ENCODE assay signal across 8 mouse cellular contexts in genomic region chr2:37338497-37339187, GRCm38 (mm10). TPM values are rescaled to one million over a fixed set of nuclear protein-coding genes. Genes with fewer than 3 reads are reported as not detected.
A peak's percentile ranks its signal among the peaks of the same experiment; 100 is the strongest.
DNase-seq lines count a peak whose midpoint lies in the region; ATAC-seq and TF ChIP-seq lines count a peak whose summit lies in the region.

No protein-coding gene starts in this region.

- H3K36me3 ChIP-seq in hindbrain, embryonic 11.5 days (ENCODE audit: control insufficient read depth, insufficient read depth, low read length), result no peaks in the 10 kb centered on the region
- H3K36me3 ChIP-seq in hindbrain, embryonic 12.5 days, result no peaks in the 10 kb centered on the region
- no peaks in the 10 kb centered on the region for H3K36me3 ChIP-seq in CH12.LX (replicated peaks in 1 of 2; ENCODE audit: control insufficient read depth in 1 of 2, insufficient read depth in 1 of 2, low read length in 1 of 2)
- no peaks in the 10 kb centered on the region for H3K36me3 ChIP-seq in forebrain, embryonic 15.5 days
- H3K36me3 ChIP-seq in midbrain, embryonic 12.5 days, result no peaks in the 10 kb centered on the region

- H3K4me1 ChIP-seq in hindbrain, embryonic 11.5 days (replicated peaks; ENCODE audit: control insufficient read depth, insufficient read depth, low read length), result no peaks in the 10 kb centered on the region
- H3K4me1 ChIP-seq in hindbrain, embryonic 12.5 days, result no peaks in the 10 kb centered on the region
- H3K4me1 ChIP-seq in CH12.LX (ENCODE audit: control insufficient read depth in 1 of 2, insufficient read depth in 2 of 2), result no peaks in the 10 kb centered on the region
- H3K4me1 ChIP-seq in forebrain, embryonic 15.5 days, result no peaks in the 10 kb centered on the region
- no peaks in the 10 kb centered on the region for H3K4me1 ChIP-seq in midbrain, embryonic 12.5 days

- dilution Hi-C loops in CH12.LX (cut with MboI; ENCODE audit: extremely low pct_ligation_motif_present, extremely low pct_unique_long_range_greater_than_20kb, low sequenced_read_pairs), result no loop called here

- TF ChIP-seq CTCF in CH12.LX (conservative IDR thresholded peaks at IDR 0.05 in 1 of 2, IDR thresholded peaks at IDR 0.05 in 1 of 2; ENCODE audit: low read depth in 2 of 2, low read length in 2 of 2), result peak; percentile 50 to 82

- peak; percentile 90 for TF ChIP-seq RAD21 in CH12.LX (IDR thresholded peaks at IDR 0.05; ENCODE audit: low read depth, low read length)

- peak; percentile 68 for DNase-seq in hindbrain, embryonic 11.5 days (ENCODE audit: low spot score)
- DNase-seq in CH12.LX (ENCODE audit: extremely low read depth), result peak; percentile 46
- peak; percentile 54 for DNase-seq in adrenal gland, postnatal 25 days
- DNase-seq in layer of hippocampus, postnatal 14 days (ENCODE audit: low spot score in 2 of 2), result peak; percentile 32 to 75
- no peak for DNase-seq in spleen, adult 12 weeks (ENCODE audit: low spot score)

- no peak overlapping the region for H3K9ac ChIP-seq in hindbrain, embryonic 11.5 days (ENCODE audit: low read depth, low read length)
- no peak overlapping the region for H3K9ac ChIP-seq in hindbrain, embryonic 12.5 days
- no peak overlapping the region for H3K9ac ChIP-seq in CH12.LX (ENCODE audit: insufficient read depth, low read depth)
- no peak overlapping the region for H3K9ac ChIP-seq in forebrain, embryonic 15.5 days (replicated peaks)
- no peak overlapping the region for H3K9ac ChIP-seq in midbrain, embryonic 12.5 days (replicated peaks)

- H3K27ac ChIP-seq in hindbrain, embryonic 11.5 days (ENCODE audit: low read depth, low read length), result no peak overlapping the region
- H3K27ac ChIP-seq in hindbrain, embryonic 12.5 days, result no peak overlapping the region
- no peak overlapping the region for H3K27ac ChIP-seq in CH12.LX (ENCODE audit: insufficient read depth, low read depth)
- no peak overlapping the region for H3K27ac ChIP-seq in forebrain, embryonic 15.5 days (replicated peaks)
- H3K27ac ChIP-seq in midbrain, embryonic 12.5 days (replicated peaks), result no peak overlapping the region

- H3K27me3 ChIP-seq in hindbrain, embryonic 11.5 days (ENCODE audit: control insufficient read depth, insufficient read depth, low read length), result no peaks in the 10 kb centered on the region
- H3K27me3 ChIP-seq in hindbrain, embryonic 12.5 days, result no peaks in the 10 kb centered on the region
- peaks cover 34% of the 10 kb centered on the region for H3K27me3 ChIP-seq in CH12.LX (replicated peaks)
- H3K27me3 ChIP-seq in forebrain, embryonic 15.5 days, result no peaks in the 10 kb centered on the region
- H3K27me3 ChIP-seq in midbrain, embryonic 12.5 days, result no peaks in the 10 kb centered on the region

- no peak for ATAC-seq in hindbrain, embryonic 11.5 days (ENCODE audit: low FRiP score)
- no peak for ATAC-seq in hindbrain, embryonic 12.5 days (ENCODE audit: low FRiP score)
- ATAC-seq in forebrain, embryonic 15.5 days (replicated peaks), result peak; percentile 57; the same call in 1 of the 2 replicates
- ATAC-seq in midbrain, embryonic 12.5 days (ENCODE audit: low FRiP score, low read depth), result peak; percentile 44; the same call in 1 of the 2 replicates

- WGBS in hindbrain, embryonic 11.5 days, result 64% methylated on average over 10 of the region's 10 CpGs
- 63% methylated on average over 10 of the region's 10 CpGs for WGBS in hindbrain, embryonic 12.5 days
- 63% methylated on average over 10 of the region's 10 CpGs for WGBS in forebrain, embryonic 15.5 days
- 68% methylated on average over 10 of the region's 10 CpGs for WGBS in midbrain, embryonic 12.5 days

- no peak overlapping the region for H3K4me3 ChIP-seq in hindbrain, embryonic 11.5 days (ENCODE audit: low read depth, low read length)
- no peak overlapping the region for H3K4me3 ChIP-seq in hindbrain, embryonic 12.5 days
- peak overlapping the region in 1 of 3 experiments; percentile 24 for H3K4me3 ChIP-seq in CH12.LX (replicated peaks in 1 of 3; ENCODE audit: low read depth in 2 of 3, low read length in 2 of 3, poor library complexity in 1 of 3)
- H3K4me3 ChIP-seq in forebrain, embryonic 15.5 days, result no peak overlapping the region
- H3K4me3 ChIP-seq in midbrain, embryonic 12.5 days, result no peak overlapping the region

- H3K9me3 ChIP-seq in hindbrain, embryonic 11.5 days (ENCODE audit: control insufficient read depth, low read length), result no peaks in the 10 kb centered on the region
- H3K9me3 ChIP-seq in hindbrain, embryonic 12.5 days (replicated peaks), result no peaks in the 10 kb centered on the region
- H3K9me3 ChIP-seq in CH12.LX (replicated peaks; ENCODE audit: low read length), result no peaks in the 10 kb centered on the region
- no peaks in the 10 kb centered on the region for H3K9me3 ChIP-seq in forebrain, embryonic 15.5 days
- H3K9me3 ChIP-seq in midbrain, embryonic 12.5 days, result no peaks in the 10 kb centered on the region

- TF ChIP-seq POLR2A in CH12.LX (IDR thresholded peaks at IDR 0.05; ENCODE audit: low read depth, low read length), result no peak

- no peak overlapping the region for H3K4me2 ChIP-seq in hindbrain, embryonic 11.5 days (replicated peaks; ENCODE audit: low read depth, low read length)
- H3K4me2 ChIP-seq in hindbrain, embryonic 12.5 days (replicated peaks), result no peak overlapping the region
- peak overlapping the region; percentile 94 for H3K4me2 ChIP-seq in CH12.LX (ENCODE audit: insufficient read depth, low read depth, poor library complexity, severe bottlenecking)
- no peak overlapping the region for H3K4me2 ChIP-seq in forebrain, embryonic 15.5 days (replicated peaks)
- no peak overlapping the region for H3K4me2 ChIP-seq in midbrain, embryonic 12.5 days (replicated peaks)

- H3K79me2 ChIP-seq in CH12.LX (replicated peaks; ENCODE audit: control insufficient read depth, extremely low read depth, insufficient read depth, poor library complexity, severe bottlenecking), result no peaks in the 10 kb centered on the region

- in situ Hi-C loops in CH12.LX (cut with MboI; ENCODE audit: low pct_ligation_motif_present, low pct_unique_long_range_greater_than_20kb, low sequenced_read_pairs), result loop anchor here (25.0 kb wide), 2 partner anchors 601 to 1326 kb away; partner anchors contain the start of gene Olfr347

- no peak for TF ChIP-seq EP300 in CH12.LX (IDR thresholded peaks at IDR 0.05; ENCODE audit: low read length)

TF ChIP-seq in CH12.LX, 34 proteins besides CTCF, POLR2A, EP300 and RAD21:
- TF ChIP-seq SMC3 (IDR thresholded peaks at IDR 0.05; ENCODE audit: low read depth, low read length) (peak; percentile 73), ELF1 (IDR thresholded peaks at IDR 0.05; ENCODE audit: low read depth, low read length) (no peak), ZNF384 (IDR thresholded peaks at IDR 0.05; ENCODE audit: low read depth, low read length) (peak; percentile 47; the same call in 1 of the 2 replicates)

RNA-seq across cellular contexts. Expression of gene Olfr368, which starts 12.3 kb away (rescaled TPM):
- not detected in 2 replicates for polyA plus RNA-seq in hindbrain, embryonic 11.5 days (2014; fragmentation: Nextera tagmentation; extraction: Ambion mirVana)
- not detected in 2 replicates for polyA plus RNA-seq in hindbrain, embryonic 12.5 days (2016; fragmentation: Nextera tagmentation; extraction: Ambion mirVana)
- total RNA-seq in CH12.LX (2012; rRNA removed), result not detected in 2 replicates
- not detected in 2 replicates for total RNA-seq in CH12.LX (2014; rRNA removed)
- polyA plus RNA-seq in CH12.LX (2012; ENCODE audit: insufficient read length, low read depth), result not detected in 2 replicates
- total RNA-seq in adrenal gland, postnatal 25 days (2021), result not detected in 2 replicates
- not detected in 2 replicates for polyA plus RNA-seq in forebrain, embryonic 15.5 days (2015; fragmentation: Nextera tagmentation; extraction: Ambion mirVana)
- total RNA-seq in layer of hippocampus, postnatal 14 days (2021), result not detected
- polyA plus RNA-seq in midbrain, embryonic 12.5 days (2016; fragmentation: Nextera tagmentation; extraction: Ambion mirVana), result not detected in 2 replicates

RNA-seq across cellular contexts. Expression of gene Pdcl, which starts 20.5 kb away (rescaled TPM):
- 76.5 and 83.5 TPM in 2 replicates for polyA plus RNA-seq in hindbrain, embryonic 11.5 days (2014; fragmentation: Nextera tagmentation; extraction: Ambion mirVana)
- 73.3 and 81.1 TPM in 2 replicates for polyA plus RNA-seq in hindbrain, embryonic 12.5 days (2016; fragmentation: Nextera tagmentation; extraction: Ambion mirVana)
- total RNA-seq in CH12.LX (2012; rRNA removed) (48.4 and 55.7 TPM in 2 replicates), CH12.LX (2014; rRNA removed) (103 and 123 TPM in 2 replicates)
- polyA plus RNA-seq in CH12.LX (2012; ENCODE audit: insufficient read length, low read depth), result 115 and 144 TPM in 2 replicates
- total RNA-seq in adrenal gland, postnatal 25 days (2021), result 46.3 and 47.9 TPM in 2 replicates
- polyA plus RNA-seq in forebrain, embryonic 15.5 days (2015; fragmentation: Nextera tagmentation; extraction: Ambion mirVana), result 70.5 and 73.1 TPM in 2 replicates
- 10 to 100 TPM; 28.7 to 32.9 TPM for total RNA-seq in layer of hippocampus, postnatal 14 days (2021)
- 76.7 and 78.1 TPM in 2 replicates for polyA plus RNA-seq in midbrain, embryonic 12.5 days (2016; fragmentation: Nextera tagmentation; extraction: Ambion mirVana)

Comparison
In these comparisons a context has a peak if more than half of its experiments do, and no peak if none do; other contexts are left out.
1. ATAC-seq: peak in forebrain, embryonic 15.5 days (single experiment) and midbrain, embryonic 12.5 days (single experiment); none in hindbrain, embryonic 11.5 days (single experiment) and hindbrain, embryonic 12.5 days (single experiment).